Mouse (Mus musculus) spleen, postnatal 10 days (tissue): ENCODE results near the gene Map3k11.

ENCODE experiments used
- DNase-seq, 2 experiments: peaks; one replicate each; pipeline ENCODE4 v3.0.0; 2021 to 2022; ENCODE audit warnings: low spot score in 2 of 2

Gene Map3k11

GRCm38 (mm10) chr19:5731264-5731978 lies 42.9 kb downstream of the Map3k11 start:
- DNase-seq, result peak; percentile 72 to 91

- no peak for DNase-seq
Observed at GRCm38 (mm10) chr19:5734325-5734724, 45.8 kb downstream of the Map3k11 start.

GRCm38 (mm10) chr19:5739446-5739845 lies 50.9 kb downstream of the Map3k11 start:
- DNase-seq, result no peak

- no peak for DNase-seq
Observed at GRCm38 (mm10) chr19:5740320-5741317, 52.1 kb downstream of the Map3k11 start, which contains the start of gene Ltbp3. Ltbp3 (plus strand) TSS chr19:5740904.

GRCm38 (mm10) chr19:5741641-5742240 lies 53.2 kb downstream of the Map3k11 start:
- DNase-seq, result no peak

GRCm38 (mm10) chr19:5742241-5742641 lies 53.7 kb downstream of the Map3k11 start:
- DNase-seq, result no peak

- no peak for DNase-seq
Observed at GRCm38 (mm10) chr19:5743576-5743975, 55.0 kb downstream of the Map3k11 start.

GRCm38 (mm10) chr19:5745756-5746710 lies 57.5 kb downstream of the Map3k11 start:
- no peak for DNase-seq

- no peak for DNase-seq
Observed at GRCm38 (mm10) chr19:5746907-5747363, 58.4 kb downstream of the Map3k11 start.

- no peak for DNase-seq
Observed at GRCm38 (mm10) chr19:5749476-5749875, 60.9 kb downstream of the Map3k11 start.

GRCm38 (mm10) chr19:5750951-5751350 lies 62.4 kb downstream of the Map3k11 start:
- DNase-seq, result no peak

- peak in 1 of 2 experiments; percentile 75 for DNase-seq
Observed at GRCm38 (mm10) chr19:5751742-5752141, 63.2 kb downstream of the Map3k11 start.
